Mouse (Mus musculus): ENCODE data around the gene Clca4a. TPM values are rescaled to one million over a fixed set of nuclear protein-coding genes. Genes with fewer than 3 reads are reported as not detected.

Gene Clca4a
- polyA plus RNA-seq (2017; shearing (Covaris generic)): not detected

GRCm38 (mm10) chr3:144974945-144975344, at the start of gene Clca4a:
TSS of gene Clca4a (minus strand) at chr3:144975045.

DNA sequence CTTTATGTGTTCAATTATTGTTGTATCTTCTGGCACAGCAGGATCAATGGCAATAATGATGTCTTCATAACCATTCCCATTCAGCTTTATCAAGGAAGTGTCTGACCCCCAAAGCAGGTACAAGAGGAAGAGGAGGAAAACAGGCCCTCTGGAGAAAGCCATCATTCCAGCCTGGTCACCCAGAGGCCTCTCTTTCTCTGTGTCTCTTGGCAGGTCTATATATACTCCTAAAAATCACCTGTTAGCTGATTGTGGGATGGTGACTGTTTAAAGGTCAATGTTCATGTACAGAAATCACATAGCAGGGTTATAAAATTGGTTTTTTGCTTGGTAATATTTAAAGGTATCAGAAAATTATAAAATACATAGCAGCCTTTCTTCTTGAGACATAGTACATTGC, 42.5 kb downstream of the Clca4a start, which contains the start of gene Clca4b:
TSS of gene Clca4b (minus strand) at position 195 of the 400 bp plus-strand sequence.

Other genes starting within 250 kb of the Clca4a start
- gene Clca3a1, start 214.1 kb downstream of the Clca4a start, polyA plus RNA-seq (2017; shearing (Covaris generic)): 0.09 TPM
- not detected for gene Clca3a2, start 155.6 kb downstream of the Clca4a start, polyA plus RNA-seq (2017; shearing (Covaris generic))
- gene Clca3b, start 125.7 kb downstream of the Clca4a start, polyA plus RNA-seq (2017; shearing (Covaris generic)): not detected
- not detected for gene Clca4b, start 42.5 kb downstream of the Clca4a start, polyA plus RNA-seq (2017; shearing (Covaris generic))
- gene Clca1, start 57.7 kb upstream of the Clca4a start, polyA plus RNA-seq (2017; shearing (Covaris generic)): not detected
- gene Clca2, start 124.4 kb upstream of the Clca4a start, polyA plus RNA-seq (2017; shearing (Covaris generic)): not detected
- gene Odf2l, start 143.5 kb upstream of the Clca4a start, polyA plus RNA-seq (2017; shearing (Covaris generic)): 5.7 TPM

All from naive thymus-derived CD4-positive, alpha-beta T cell, adult 5 months (primary cell).